Mouse (Mus musculus) gastrocnemius, postnatal 36 days (tissue): Measurements from ENCODE around the gene Eci1. TPM values are rescaled to one million over a fixed set of nuclear protein-coding genes. Genes with fewer than 3 reads are reported as not detected.

ENCODE experiments used
- DNase-seq, 2 experiments: peaks; one replicate each; pipeline ENCODE4 v3.0.0; 2022
- intact Hi-C: fragments of 180-260 bp; cut with DNase I; formaldehyde crosslinking; loops from one replicate; pipeline ENCODE4 v1.15.1; 2025
- total RNA-seq, 2 experiments: library from RNA; stranded (reverse); gene quantifications; 2 replicates each; pipeline ENCODE4 v1.2.3; 2021

Gene Eci1
- total RNA-seq, 2 experiments from 2014 or later: 129 to 179 TPM

DNA sequence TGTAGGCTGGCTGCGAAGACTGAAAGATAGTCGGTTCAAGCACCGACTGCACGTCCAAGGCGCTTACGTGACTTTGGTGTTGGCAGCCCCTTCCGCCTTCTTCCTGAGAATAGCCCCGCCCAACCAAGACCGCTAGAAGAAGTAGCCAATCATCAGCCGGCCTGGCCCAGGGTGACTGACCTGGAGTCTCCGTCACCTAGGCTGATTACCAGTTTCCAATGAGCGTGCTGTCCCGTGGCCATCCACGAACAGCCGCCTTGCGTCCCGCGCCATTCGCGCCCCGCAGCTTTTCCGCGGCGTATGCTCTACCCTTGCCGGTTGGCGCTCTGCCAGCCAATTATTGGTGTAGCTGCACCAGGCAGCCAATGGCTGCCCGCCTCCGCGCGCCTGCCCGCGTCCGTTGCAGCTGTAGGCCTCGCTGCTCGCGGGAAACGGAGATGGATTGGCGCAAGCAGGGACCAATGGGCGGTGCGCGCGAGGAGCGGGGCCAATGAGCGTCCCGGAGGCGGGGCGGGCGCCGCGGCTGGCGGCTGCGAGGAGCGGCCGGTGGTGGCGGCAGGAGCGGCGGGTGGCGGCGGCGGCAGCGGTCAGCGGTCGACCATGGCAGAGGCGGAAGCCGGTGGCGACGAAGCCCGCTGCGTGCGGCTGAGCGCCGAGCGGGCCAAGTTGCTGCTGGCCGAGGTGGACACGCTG lies 43.6 kb downstream of the Eci1 start, which contains the start of the genes E4f1 and Pgp:
TSS of gene E4f1 (minus strand) at position 404 of the 693 bp plus-strand sequence.
TSS of gene Pgp (plus strand) at position 483 of the 693 bp plus-strand sequence.
- intact Hi-C loops: no loop called here
- DNase-seq: peak; percentile 98 to 99

DNA sequence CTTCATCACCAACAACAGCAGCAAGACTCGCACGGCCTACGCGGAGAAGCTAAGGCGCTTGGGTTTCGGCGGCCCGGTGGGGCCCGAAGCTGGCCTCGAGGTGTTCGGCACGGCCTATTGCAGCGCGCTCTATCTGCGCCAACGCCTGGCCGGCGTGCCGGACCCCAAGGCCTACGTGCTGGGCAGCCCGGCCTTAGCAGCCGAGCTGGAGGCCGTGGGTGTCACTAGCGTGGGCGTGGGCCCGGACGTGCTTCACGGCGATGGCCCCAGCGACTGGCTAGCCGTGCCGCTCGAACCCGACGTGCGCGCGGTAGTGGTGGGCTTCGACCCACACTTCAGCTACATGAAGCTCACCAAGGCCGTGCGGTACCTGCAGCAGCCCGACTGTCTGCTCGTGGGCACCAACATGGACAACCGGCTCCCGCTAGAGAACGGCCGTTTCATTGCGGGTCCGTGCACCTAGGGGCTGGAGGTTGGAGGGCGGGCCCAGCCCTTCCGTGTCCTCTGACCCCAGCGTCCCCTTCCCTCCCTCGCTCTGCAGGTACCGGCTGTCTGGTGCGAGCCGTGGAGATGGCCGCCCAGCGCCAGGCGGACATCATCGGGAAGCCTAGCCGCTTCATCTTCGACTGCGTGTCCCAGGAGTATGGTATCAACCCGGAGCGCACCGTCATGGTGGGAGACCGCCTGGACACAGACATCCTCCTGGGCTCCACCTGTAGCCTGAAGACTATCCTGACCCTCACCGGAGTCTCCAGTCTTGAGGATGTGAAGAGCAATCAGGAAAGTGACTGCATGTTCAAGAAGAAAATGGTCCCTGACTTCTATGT lies 44.5 kb downstream of the Eci1 start:
- intact Hi-C loops: no loop called here
- DNase-seq: peak in 1 of 2 experiments; percentile 47

DNA sequence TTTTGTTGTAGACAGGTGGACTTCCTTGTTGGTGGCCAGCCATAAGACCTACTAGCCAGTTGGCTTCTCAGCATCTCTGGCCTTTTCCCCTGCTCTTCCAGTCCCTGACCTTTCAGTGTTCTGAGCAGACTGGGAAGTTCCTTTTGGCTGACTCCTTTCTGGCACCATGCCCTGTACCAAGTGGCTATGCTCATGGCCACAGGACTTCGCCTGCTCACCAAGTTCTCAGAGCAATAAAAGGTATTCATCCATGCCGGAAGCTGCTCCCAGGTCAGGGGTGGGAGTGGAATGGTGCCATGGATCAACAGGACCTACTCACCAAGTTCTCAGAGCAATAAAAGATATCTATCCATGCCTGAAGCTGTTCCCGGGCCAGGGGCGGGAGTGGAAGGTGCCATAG lies 46.1 kb downstream of the Eci1 start:
- intact Hi-C loops: no loop called here
- peak in 1 of 2 experiments; percentile 67 for DNase-seq

DNA sequence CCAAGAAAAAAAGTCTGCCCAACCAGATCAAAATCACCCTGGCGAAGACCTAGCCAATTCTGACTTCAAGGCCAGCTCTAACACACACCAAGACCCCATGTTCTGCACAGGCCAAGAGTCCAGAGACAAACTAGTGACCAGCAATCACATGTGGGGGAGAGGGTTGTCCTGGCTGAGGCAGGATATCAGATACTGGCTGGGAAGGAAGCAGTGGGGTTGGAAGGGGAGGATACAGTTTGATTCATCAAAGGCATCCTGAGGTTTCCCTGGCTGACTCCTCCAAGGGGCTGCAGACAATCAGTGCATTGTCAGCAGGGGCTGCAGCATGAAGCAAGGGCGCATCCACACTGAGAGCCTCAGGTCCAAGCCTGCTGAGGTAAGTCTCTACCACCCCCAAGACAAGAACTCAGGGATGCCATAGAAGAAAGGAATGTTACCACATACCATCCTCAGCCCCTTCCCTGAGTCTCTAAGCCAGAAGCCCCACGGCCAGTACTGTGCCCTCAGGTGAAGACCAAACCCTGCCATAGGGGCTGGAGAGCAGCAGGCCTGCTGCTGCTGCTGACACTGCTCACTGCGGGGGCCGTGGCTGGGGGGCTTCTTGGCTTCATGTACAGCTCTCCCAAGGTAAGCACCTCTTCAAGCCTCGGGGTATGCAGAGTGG lies 47.3 kb downstream of the Eci1 start, which contains the start of gene Bricd5:
TSS of gene Bricd5 (plus strand) at position 273 of the 664 bp plus-strand sequence.
- intact Hi-C loops: no loop called here
- DNase-seq: no peak

DNA sequence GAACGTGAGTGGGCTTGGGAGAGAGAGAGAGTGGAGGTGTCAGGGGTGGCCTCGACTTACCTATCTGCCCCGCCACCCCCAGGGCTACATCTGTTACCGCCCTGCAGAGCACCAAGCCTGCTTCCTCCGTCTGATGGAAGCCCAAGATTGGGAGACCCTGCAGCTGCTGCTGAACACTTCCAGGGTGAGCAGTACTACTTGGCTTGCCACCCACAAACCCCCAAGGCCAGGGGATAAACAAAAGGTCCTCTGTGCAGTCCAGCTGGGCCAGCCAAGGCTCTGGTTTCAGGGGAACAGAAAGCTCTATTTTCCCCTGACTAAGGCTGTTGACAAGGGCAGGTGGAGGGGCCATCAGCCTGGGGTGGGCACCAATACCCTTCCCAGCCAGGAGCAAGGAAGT lies 48.1 kb downstream of the Eci1 start:
- DNase-seq: no peak
- intact Hi-C loops: no loop called here

DNA sequence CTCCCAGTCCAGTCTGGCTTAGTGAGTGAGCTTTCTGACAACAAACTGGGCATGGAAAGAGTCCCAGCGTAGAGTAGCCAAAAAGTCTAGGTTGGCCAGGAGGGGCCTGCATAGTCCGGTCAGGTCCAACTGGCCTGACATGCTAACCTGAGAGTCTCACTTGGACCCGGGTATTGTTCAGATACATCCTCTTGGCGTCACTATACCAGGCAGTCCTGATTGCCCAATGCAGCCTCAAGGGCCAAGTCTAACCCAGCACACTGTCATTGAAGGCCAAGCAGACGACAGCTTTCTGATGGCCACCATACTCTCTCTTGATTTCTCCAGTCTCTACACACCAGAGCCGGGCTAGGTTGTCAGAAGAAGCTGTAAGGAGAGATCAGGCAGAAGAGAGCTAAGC lies 49.1 kb downstream of the Eci1 start:
- no peak for DNase-seq
- intact Hi-C loops: no loop called here

DNA sequence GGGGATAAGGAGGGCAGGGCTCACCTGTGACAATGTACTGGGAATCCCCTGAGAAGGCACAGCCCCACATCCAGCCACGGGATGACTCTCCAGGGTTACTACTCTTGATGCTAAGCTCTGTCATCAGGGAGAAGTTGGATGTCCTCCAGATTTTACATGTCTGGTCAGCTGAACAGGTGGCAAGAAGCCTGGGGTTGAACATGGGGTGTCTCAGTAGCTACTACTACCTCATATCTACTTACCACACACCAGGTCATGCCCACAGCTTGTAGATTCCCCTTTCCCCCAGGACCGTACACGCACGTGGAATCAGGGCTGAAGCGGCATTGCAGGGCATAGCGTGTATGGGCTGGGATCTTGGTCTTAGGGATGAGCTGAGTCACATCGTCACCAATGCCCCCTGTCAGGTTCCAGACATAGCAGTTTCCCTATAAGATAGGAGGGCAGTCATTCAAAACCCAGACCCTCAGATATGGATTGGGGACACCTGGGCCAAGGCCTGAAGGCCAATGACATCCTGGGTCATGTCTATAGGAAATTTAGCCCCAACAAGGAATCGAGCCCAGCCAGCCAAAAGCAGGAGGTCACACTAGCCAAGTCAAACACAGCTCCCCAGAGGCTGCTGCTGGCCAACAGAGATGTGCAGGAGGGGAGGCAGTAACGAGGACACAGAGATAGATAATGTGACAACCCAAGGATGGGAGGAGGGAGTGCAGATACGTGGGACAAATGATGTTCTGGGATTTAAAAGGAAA lies 49.8 kb downstream of the Eci1 start:
- intact Hi-C loops: no loop called here
- no peak for DNase-seq

DNA sequence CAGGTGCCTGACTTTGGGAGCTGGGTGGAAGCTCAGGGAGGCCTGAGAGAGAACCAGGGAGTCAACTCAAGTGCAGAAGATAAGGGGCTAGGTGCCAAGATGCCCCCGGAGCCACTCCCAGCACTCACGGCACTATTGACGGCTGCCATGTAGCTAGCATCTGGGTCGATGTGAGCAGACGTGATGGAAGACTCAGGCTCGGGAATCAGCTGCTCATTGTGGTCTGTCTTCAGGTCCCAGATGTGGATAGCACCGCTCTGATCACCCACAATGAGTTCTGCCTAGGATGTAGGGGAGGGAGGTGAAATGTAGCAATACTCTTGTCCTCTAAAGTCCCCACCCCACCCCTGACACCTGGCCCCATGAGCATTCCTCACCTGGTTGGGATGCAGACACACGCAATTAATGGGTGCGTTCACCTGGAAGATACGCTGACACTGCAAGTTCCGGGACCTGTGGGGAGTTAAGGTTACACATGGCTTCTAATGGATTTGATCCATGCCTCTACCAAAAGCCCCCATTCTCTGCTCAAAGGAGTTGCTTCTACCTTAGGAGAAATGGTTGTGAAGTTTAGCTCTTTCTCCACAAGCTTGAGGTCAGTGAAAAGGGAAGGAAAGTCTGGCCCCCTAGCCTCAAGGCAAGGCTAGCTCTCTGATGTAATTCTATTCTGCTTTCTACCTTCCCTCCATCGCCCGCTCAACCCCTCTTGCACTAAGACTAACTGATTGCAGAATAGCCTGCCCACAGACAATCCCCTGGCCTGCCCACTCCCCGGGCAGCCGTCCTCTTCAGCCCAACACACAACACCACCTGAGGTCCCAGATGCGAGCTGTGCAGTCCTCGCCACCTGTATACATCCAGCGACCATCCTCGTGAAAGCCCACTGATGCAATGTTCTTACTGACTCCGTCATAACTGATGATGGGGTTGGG lies 50.9 kb downstream of the Eci1 start:
- no peak for DNase-seq
- intact Hi-C loops: no loop called here

DNA sequence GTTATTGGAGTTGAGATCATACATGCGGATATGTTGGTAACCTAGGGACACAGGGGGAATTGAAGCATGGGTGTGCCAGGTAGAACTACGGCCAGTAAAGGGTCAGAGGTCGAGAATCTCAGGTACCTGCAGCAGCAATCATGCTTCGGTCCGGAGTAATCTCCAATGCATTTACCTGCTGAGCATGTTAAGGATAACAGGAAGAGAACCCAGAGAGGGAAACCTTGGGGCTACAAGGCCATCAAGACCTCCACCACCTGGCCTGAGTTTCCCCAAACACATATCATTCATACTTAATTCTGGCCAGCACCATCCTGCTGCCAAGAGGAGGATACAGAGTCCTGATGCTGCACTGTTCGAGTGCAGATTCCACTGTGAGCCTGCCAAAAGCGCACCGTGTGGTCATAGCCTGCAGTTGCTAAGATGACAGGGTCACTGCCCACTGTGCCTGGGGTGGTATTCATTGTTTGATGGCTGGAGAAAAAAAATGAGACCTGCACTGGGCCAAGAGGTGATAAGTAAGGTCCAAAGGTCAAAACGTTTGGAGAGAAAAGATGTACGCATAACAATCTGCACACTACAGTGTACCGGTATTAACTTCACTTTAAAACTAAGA lies 51.7 kb downstream of the Eci1 start:
- no peak for DNase-seq
- intact Hi-C loops: no loop called here

DNA sequence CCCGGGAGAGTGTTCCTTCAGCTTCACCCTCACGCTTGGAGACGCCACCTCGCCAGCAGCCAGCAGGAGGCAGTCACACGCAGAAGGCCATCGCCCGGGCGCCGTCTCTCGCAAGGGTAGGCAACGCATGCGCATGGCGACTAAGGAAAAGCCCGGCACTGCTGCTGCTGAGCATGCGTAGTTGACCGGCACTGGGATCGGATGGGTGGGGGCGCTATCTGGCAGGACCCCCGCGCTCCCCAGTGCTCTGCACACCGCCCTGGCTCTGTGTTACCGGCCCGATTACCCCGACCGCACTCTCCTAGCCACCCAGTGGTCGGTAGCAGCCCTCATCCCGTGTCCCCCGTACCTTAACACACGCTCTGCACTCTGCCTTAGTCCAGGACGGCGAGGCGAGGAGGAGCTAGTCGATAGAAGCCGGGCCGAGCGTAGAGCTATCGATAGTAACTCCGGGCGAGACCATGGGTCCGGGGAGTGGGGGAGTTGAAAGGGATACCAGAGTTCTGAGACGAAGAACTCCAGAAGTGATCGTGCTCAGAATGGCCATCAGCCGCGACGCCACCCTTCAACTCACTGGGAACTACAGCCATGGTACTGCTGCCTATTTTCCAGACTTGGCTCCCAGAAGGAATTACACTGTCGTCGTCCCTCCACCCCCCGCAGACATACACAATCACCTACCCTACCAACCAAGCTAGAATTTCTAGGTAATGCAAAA lies 52.4 kb downstream of the Eci1 start, which contains the start of gene Mlst8:
TSS of gene Mlst8 (minus strand) at position 416 of the 718 bp plus-strand sequence.
- DNase-seq: peak; percentile 97 to 99
- intact Hi-C loops: no loop called here

DNA sequence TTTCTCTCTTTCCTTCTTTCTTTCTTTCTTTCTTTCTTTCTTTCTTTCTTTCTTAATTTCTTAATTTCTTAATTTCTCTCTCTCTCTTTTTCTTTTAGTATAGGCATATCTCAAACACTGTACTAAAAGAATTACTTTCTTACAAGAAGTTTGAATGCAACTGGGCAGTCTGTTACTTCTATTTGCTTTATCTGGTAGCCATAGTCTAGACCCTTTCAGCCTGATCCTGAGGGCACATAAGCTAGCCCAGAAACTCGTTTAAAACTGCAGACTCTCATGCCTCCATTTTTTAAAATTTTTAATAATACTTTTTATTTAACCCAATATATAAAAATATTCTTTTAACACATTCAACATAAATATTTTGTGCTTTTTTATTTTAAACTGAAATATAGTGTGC lies 53.0 kb downstream of the Eci1 start:
- intact Hi-C loops: no loop called here
- no peak for DNase-seq

DNA sequence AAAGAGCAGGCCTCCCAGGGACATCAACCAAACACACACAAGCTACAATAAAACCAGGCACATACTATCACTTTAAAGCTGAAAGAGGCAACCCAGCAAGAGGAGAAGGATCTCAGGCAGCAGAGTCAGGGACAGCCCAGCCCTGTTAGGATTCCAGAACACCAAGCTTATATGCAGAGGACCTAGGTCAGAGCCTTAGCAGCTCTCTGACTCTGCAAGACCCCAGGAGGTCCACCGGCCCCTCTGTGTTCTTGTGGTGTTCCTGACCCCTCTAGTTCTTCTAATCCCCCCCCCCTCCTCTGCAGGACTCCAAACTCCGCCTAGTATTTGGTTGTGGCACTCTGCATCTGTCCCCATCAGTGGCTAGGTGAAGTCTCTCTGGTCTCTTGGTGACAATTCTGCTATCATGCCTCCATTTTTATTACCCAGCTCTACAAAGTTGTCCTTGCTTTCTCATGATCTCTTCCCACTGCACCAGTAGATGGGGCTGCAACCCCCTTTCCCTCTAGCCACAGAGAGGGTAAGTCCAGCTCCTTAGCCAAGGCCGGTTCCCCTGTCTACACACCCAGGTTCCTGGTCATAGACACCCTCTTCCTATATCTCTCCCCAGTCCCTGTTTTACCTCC lies 53.9 kb downstream of the Eci1 start:
- intact Hi-C loops: no loop called here
- DNase-seq: no peak

DNA sequence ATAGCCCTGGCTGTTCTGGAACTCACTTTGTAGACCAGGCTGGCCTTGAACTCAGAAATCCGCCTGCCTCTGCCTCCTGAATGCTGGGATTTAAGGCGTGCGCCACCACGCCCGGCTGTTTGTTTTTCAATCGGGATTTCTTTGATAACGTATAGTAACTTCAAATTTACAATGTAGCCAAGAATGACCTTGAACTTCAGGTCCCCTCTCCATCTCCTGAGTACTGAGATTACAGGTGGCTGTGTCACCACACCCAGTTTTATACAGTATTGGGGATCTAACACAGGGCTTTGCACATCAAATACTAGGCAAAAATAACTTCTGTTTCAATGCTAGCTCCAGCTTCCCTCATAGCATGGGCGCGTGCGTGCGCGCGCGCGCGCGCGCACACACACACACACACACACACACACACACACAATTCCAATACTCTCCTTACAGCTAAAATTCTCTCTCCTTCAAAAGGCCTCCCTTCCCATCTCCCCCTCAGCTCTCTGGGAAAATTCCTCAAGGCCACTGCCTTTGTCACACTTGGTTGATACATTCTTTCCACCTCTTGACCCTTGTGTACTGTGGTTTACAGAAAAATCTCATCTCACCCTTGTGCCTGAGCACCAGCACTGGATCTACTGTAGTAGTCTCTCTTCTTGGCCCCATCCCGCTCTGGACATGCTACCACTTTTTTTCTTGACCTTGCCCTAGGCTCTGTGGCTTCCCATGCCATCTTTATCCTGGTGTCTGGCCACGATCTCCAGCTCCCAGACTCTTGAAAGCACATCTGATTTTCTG lies 54.8 kb downstream of the Eci1 start:
- intact Hi-C loops: no loop called here
- DNase-seq: no peak

DNA sequence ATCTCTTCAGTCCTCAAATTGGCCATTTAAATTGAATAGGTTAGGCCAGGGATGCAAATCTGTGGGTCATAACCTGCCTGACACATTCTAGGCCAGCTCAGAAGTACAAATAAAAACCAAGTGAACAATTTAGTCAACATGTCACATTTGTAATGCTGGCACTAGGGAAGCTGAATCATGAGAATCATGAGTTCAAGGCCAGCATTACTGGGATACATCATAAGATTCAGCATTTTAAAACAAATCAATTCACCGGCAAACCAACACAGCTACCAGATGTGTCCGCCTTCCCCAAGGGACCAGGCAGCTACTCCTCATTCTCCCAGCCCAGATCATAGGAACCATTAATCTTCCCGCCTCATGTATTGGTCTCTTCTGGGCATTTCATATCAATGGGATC lies 57.1 kb downstream of the Eci1 start:
- no peak for DNase-seq
- intact Hi-C loops: no loop called here

DNA sequence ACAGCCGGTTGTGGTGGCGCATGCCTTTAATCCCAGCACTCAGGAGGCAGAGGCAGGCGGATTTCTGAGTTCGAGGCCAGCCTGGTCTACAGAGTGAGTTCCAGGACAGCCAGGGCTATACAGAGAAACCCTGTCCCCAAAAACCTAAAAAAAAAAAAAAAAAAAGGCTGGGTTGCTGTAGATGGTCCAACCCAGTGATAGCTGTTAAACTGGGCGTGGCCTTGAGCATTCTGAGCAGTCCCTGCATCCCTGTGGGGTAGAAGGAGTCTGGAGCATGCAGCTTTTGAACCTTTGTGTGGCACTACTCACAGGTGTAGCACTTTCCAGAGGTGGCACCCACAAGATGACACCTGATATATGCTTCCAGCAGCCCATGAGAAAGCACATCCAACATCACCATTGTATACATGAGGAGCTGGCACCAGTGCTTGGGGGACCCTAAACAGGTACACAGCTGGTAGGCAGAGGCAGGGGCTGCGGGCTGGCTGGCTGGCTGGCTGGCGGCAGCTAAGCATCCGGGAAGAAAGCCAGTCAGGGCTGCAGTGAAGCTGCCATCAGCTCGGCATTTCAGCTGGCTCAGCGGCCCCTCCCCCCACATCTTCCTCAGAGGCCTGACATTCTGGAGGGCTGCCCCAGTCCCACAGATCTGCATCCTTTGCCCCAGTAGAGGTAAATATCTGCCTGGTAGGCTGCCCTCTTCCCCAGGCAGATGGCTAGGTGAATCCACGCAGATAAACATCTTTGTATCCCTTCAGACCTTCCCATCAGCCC lies 58.8 kb downstream of the Eci1 start:
- DNase-seq: peak in 1 of 2 experiments; percentile 18
- intact Hi-C loops: no loop called here

DNA sequence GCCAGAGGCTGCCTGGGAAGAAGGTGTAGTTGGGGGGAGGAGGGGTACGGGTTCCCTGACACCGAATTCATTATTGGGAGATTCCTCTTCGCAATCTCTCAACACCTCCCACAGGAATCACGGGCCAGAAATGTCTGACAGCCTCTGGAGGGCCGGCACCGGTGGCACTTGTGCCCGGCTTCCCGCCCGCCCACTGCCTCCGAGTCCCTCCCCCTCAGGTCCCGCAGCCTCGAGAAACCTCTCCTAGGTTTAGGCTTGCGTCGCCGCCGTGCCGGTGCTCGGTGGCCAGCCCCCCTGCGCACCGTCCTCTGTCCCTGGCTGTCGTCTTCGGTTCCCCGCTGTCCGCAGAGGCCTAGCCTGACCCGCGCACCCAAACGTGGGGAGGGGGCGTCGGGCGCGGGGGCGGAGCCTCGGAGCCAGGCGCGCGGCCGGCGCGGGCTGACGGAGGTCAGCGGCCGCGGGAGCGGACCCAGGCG lies 61.8 kb downstream of the Eci1 start, which contains the start of gene Caskin1:
TSS of gene Caskin1 (plus strand) at position 416 of the 476 bp plus-strand sequence.
- DNase-seq: no peak
- intact Hi-C loops: no loop called here
